Mouse (Mus musculus): Measurements from ENCODE around the gene Nlrp14.

GRCm38 (mm10) chr7:107201817-107202216, 35.0 kb downstream of the Nlrp14 start:
- TF ChIP-seq POLR2A (IDR thresholded peaks at IDR 0.05; ENCODE audit: control insufficient read depth in 1 of 2, insufficient read depth in 1 of 2, low read depth in 1 of 2, low read length in 2 of 2, poor library complexity in 1 of 2): no peak
- TF ChIP-seq MAZ (IDR thresholded peaks at IDR 0.05; ENCODE audit: low read depth, low read length): no peak
- no peak for TF ChIP-seq SIN3A (IDR thresholded peaks at IDR 0.05; ENCODE audit: low read length)
- TF ChIP-seq CTCF (IDR thresholded peaks at IDR 0.05 in 2 of 3, conservative IDR thresholded peaks at IDR 0.05 in 1 of 3; ENCODE audit: control insufficient read depth in 1 of 3, insufficient read depth in 1 of 3, low read depth in 2 of 3, low read length in 3 of 3, poor library complexity in 1 of 3, severe bottlenecking in 1 of 3): no peak
- no peak for TF ChIP-seq E2F4 (IDR thresholded peaks at IDR 0.05; ENCODE audit: borderline replicate concordance, low read depth, low read length)
- no peak for TF ChIP-seq SMC3 (IDR thresholded peaks at IDR 0.05; ENCODE audit: low read depth, low read length)

Data from MEL (cell line).